Mouse (Mus musculus): ENCODE data around the gene Zfp760. TPM values are rescaled to one million over a fixed set of nuclear protein-coding genes. Genes with fewer than 3 reads are reported as not detected.
A peak's percentile ranks its signal among the peaks of the same experiment; 100 is the strongest.

Gene Zfp760
- polyA plus RNA-seq, 1 experiment from 2014 or later = 17.4 TPM

- ATAC-seq (ENCODE audit: low FRiP score, low read depth) = peak; percentile 97
- peak overlapping the region; percentile 83 for H3K27ac ChIP-seq
- no peaks in the 10 kb centered on the region for H3K27me3 ChIP-seq
- H3K9me3 ChIP-seq = no peaks in the 10 kb centered on the region
- peak overlapping the region; percentile 69 for H3K4me3 ChIP-seq
- WGBS = under 1% methylated on average over 27 of the region's 27 CpGs
- H3K4me1 ChIP-seq = peaks cover 10% of the 10 kb centered on the region
- H3K36me3 ChIP-seq = peaks cover 12% of the 10 kb centered on the region
- peak overlapping the region; percentile 62 for H3K4me2 ChIP-seq (replicated peaks)
- peak overlapping the region; percentile 75 for H3K9ac ChIP-seq
Measured at GRCm38 (mm10) chr17:21733529-21734031, 26.0 kb downstream of the Zfp760 start.

GRCm38 (mm10) chr17:21752791-21753190 lies 45.2 kb downstream of the Zfp760 start:
- 93% methylated on average over 2 of the region's 2 CpGs for WGBS
- H3K9me3 ChIP-seq = no peaks in the 10 kb centered on the region
- no peak overlapping the region for H3K4me3 ChIP-seq
- no peak overlapping the region for H3K4me2 ChIP-seq (replicated peaks)
- no peak overlapping the region for H3K27ac ChIP-seq
- no peak overlapping the region for H3K9ac ChIP-seq
- no peak for ATAC-seq (ENCODE audit: low FRiP score, low read depth)
- H3K36me3 ChIP-seq = peaks cover 2% of the 10 kb centered on the region; the same call in 1 of the 2 replicates
- no peaks in the 10 kb centered on the region for H3K4me1 ChIP-seq
- H3K27me3 ChIP-seq = peaks cover 6% of the 10 kb centered on the region; the same call in 1 of the 2 replicates

DNA sequence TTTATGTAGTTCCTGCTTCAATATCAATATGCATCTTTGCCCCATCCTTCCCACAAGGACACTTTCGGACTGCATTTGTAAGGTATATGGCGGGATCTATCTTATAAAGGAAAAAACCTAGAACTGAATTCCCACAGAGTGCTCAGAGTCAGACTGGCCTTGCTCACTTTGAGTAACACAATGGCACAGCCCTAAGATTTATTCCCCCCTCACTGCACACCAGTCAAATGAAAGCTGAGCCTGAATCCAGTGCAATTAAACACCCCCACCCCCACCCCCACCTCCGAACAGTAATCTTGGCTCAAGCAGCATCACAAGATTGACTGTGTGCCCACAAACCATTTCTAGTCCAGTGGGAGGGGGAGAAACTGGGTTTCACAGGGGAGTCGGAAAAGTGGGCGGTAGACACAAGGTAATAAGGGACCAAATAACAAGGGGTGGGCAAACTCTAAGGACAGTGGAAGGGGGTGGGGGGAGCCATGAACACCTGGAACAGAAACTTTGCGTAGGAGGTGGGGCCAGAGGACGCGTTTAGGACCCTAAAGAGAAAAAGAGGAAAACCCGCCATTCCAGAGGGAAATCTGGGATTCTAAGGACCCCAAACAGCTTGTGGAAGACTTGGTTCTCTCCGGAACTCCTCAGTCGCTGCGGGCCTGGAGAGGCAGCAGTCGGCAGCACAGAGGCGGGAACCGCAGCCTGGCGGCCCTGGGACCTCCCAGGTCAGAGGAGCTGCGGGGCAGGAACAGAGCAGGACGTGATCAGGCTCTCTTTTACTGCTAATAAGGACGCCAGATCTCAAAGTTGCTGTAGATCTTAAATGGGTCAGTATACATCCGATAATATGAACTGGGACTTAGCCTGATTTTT lies 46.0 kb downstream of the Zfp760 start:
- WGBS = 9% methylated on average over 20 of the region's 20 CpGs
- ATAC-seq (ENCODE audit: low FRiP score, low read depth) = peak; percentile 59
- no peaks in the 10 kb centered on the region for H3K4me1 ChIP-seq
- peak overlapping the region; percentile 45 for H3K4me3 ChIP-seq
- H3K36me3 ChIP-seq = no peaks in the 10 kb centered on the region
- peak overlapping the region; percentile 67 for H3K4me2 ChIP-seq (replicated peaks)
- H3K9ac ChIP-seq = peak overlapping the region; percentile 66
- H3K27ac ChIP-seq = no peak overlapping the region; the same call in 1 of the 2 replicates
- H3K9me3 ChIP-seq = no peaks in the 10 kb centered on the region
- peaks cover 6% of the 10 kb centered on the region; the same call in 1 of the 2 replicates for H3K27me3 ChIP-seq

- no peak for ATAC-seq (ENCODE audit: low FRiP score, low read depth)
- 89% methylated on average over 2 of the region's 2 CpGs for WGBS
Measured at GRCm38 (mm10) chr17:21770336-21770735, 62.8 kb downstream of the Zfp760 start.

More at GRCm38 (mm10) chr17:21770336-21770735, 62.8 kb downstream of the Zfp760 start:
- Histone ChIP-seq H3K9me3 (no peaks in the 10 kb centered on the region), H3K36me3 (no peaks in the 10 kb centered on the region), H3K4me1 (no peaks in the 10 kb centered on the region), H3K27me3 (no peaks in the 10 kb centered on the region), H3K4me2 (replicated peaks) (no peak overlapping the region), H3K9ac (no peak overlapping the region), H3K27ac (no peak overlapping the region), H3K4me3 (no peak overlapping the region)

Other genes with a start within 250 kb of the Zfp760 start
- 12.4 TPM in 2 replicates for gene Zfp53, start 218.7 kb upstream of the Zfp760 start, polyA plus RNA-seq (2015; fragmentation: Nextera tagmentation; extraction: Ambion mirVana)
- 4.9 and 5.1 TPM in 2 replicates for gene Zfp52, start 172.2 kb upstream of the Zfp760 start, polyA plus RNA-seq (2015; fragmentation: Nextera tagmentation; extraction: Ambion mirVana)
- 16.9 and 17.9 TPM in 2 replicates for gene Zfp948, start 140.7 kb upstream of the Zfp760 start, polyA plus RNA-seq (2015; fragmentation: Nextera tagmentation; extraction: Ambion mirVana)
- 5.7 and 6.3 TPM in 2 replicates for gene Zfp983, start 57.1 kb upstream of the Zfp760 start, polyA plus RNA-seq (2015; fragmentation: Nextera tagmentation; extraction: Ambion mirVana)
- 7.6 and 8.0 TPM in 2 replicates for gene Gm10226, start 15.9 kb upstream of the Zfp760 start, polyA plus RNA-seq (2015; fragmentation: Nextera tagmentation; extraction: Ambion mirVana)
- gene Zfp229, start 23.1 kb downstream of the Zfp760 start, polyA plus RNA-seq (2015; fragmentation: Nextera tagmentation; extraction: Ambion mirVana) = 7.5 and 8.5 TPM in 2 replicates
- gene Zfp820, start 138.0 kb downstream of the Zfp760 start, polyA plus RNA-seq (2015; fragmentation: Nextera tagmentation; extraction: Ambion mirVana) = 7.1 and 7.7 TPM in 2 replicates
- 6.9 and 7.6 TPM in 2 replicates for gene Zfp995, start 202.2 kb downstream of the Zfp760 start, polyA plus RNA-seq (2015; fragmentation: Nextera tagmentation; extraction: Ambion mirVana)

Data from limb, embryonic 13.5 days (tissue).